Mouse (Mus musculus) forebrain, embryonic 11.5 days (tissue): ENCODE measurements around the gene Spag16. TPM values are rescaled to one million over a fixed set of nuclear protein-coding genes. Genes with fewer than 3 reads are reported as not detected.
"Not testable (repeated sequence)": the region's sequence is repeated elsewhere in the genome, so short reads cannot be mapped to it uniquely, and the experiment has no call there.

Experiments
- ATAC-seq: fragments of 200-750 bp; cut with Nextera tagmentation; replicated peaks from 2 replicates; pipeline ENCODE4 v1.8.0; 2017; ENCODE audit warnings: moderate TSS enrichment; ENCODE audit not compliant: low FRiP score
- DNase-seq: peaks from one replicate; pipeline ENCODE4 v3.0.0-alpha.2; 2017; ENCODE audit warnings: low spot score
- H3K27ac ChIP-seq: fragments of 300-500 bp; sonication (generic); 2 replicates; pipeline ENCODE4 v1.5.1; 2014; ENCODE audit warnings: low read depth, low read length
- H3K27me3 ChIP-seq: fragments of 300-500 bp; sonication (generic); 2 replicates; pipeline ENCODE4 v1.6.1; 2014; ENCODE audit warnings: mild to moderate bottlenecking, low read length, mixed read lengths; ENCODE audit not compliant: control insufficient read depth, insufficient read depth
- H3K36me3 ChIP-seq: fragments of 300-500 bp; sonication (generic); 2 replicates; pipeline ENCODE4 v1.6.1; 2014; ENCODE audit warnings: mild to moderate bottlenecking, low read length, moderate library complexity, mixed read lengths; ENCODE audit not compliant: control insufficient read depth, insufficient read depth
- H3K4me1 ChIP-seq: fragments of 300-500 bp; sonication (generic); replicated peaks from 2 replicates; pipeline ENCODE4 v1.6.1; 2014; ENCODE audit warnings: low read length, mixed read lengths; ENCODE audit not compliant: control insufficient read depth, insufficient read depth
- H3K4me2 ChIP-seq: fragments of 300-500 bp; sonication (generic); 2 replicates; pipeline ENCODE4 v1.6.1; 2014; ENCODE audit warnings: low read depth, mild to moderate bottlenecking, low read length, moderate library complexity, mixed read lengths; ENCODE audit not compliant: severe bottlenecking
- H3K4me3 ChIP-seq: fragments of 300-500 bp; sonication (generic); 2 replicates; pipeline ENCODE4 v1.5.1; 2014; ENCODE audit warnings: low read depth, low read length
- H3K9ac ChIP-seq: fragments of 300-500 bp; sonication (generic); 2 replicates; pipeline ENCODE4 v1.6.1; 2014; ENCODE audit warnings: low read length
- H3K9me3 ChIP-seq: fragments of 300-500 bp; sonication (generic); 2 replicates; pipeline ENCODE4 v1.6.1; 2016; ENCODE audit warnings: low read length, mixed read lengths; ENCODE audit not compliant: control insufficient read depth
- WGBS: fragments of 180-500 bp; shearing (Covaris S2); extraction: QIAGEN DNeasy Blood & Tissue Kit; methylation state at CpG from one replicate; pipeline ENCODE4 v1.1.7; 2014; 5-methylcytosine and 5-hydroxymethylcytosine counted together
- polyA plus RNA-seq: library from polyadenylated mRNA; unstranded; fragments of >200 nt; fragmentation: Nextera tagmentation; extraction: Ambion mirVana; gene quantifications from 2 replicates; pipeline ENCODE4 v1.2.1, GENCODE M21; 2014

Spag16 gene
- polyA plus RNA-seq, 1 experiment from 2014 or later = 2.1 TPM

DNA sequence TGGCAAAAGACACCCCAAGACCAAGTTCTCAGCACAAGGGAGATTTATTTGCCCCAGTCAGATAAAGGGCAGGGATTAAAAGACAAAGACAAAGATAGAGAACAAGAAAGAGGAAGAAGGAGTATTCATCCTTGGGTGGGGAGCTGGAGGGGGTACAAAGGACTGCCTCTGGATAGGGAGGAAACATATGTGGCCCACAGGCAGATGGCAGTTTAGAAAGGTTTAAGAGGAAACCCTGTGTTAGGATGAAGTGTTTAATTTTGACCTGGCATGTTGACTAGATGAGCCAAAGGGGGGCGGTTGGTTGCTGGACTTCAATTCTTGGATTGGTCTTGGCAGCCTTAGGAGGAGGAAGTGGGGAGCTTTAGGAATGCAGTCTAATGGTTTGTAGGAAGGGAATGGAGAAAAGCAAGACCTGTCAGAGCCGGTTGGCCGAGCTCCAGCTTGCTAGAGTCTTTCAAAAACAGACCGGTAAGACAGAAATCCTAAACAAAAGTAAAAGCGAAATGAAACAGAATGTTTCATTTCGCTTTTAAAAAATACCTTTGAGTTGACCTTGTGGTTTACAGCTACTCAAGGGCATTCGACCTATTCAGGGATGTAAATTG lies 2.2 kb downstream of the Spag16 start:
- Histone ChIP-seq H3K9ac (no peak overlapping the region), H3K27me3 (no peaks in the 10 kb centered on the region), H3K9me3 (no peaks in the 10 kb centered on the region), H3K4me3 (no peak overlapping the region), H3K4me2 (no peak overlapping the region), H3K27ac (no peak overlapping the region), H3K4me1 (no peaks in the 10 kb centered on the region), H3K36me3 (no peaks in the 10 kb centered on the region)
- WGBS = 95% methylated on average over 7 of the region's 7 CpGs
- DNase-seq (no peak), ATAC-seq (no peak)

DNA sequence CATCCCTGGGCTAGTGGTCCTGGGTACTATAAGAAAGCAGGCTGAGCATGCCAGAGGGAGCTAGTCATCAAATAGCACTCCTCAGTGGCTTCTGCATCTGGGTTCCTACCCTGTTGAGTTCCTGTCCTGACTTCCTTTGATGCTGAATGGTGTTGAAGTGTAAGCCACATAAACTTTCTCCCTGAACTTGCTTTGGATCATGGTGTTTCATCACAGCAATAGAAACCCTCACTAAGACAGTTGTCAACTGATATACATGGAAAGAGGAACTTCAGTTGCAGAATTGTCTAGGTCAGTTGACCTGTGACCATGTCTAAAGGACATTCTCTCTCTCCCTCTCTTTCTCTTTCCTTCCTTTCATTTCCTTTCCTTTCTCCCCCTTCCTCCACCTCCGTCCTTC lies 3.8 kb downstream of the Spag16 start:
- Histone ChIP-seq H3K9ac (no peak overlapping the region), H3K4me3 (no peak overlapping the region), H3K27me3 (no peaks in the 10 kb centered on the region), H3K4me2 (no peak overlapping the region), H3K4me1 (no peaks in the 10 kb centered on the region), H3K9me3 (no peaks in the 10 kb centered on the region), H3K36me3 (no peaks in the 10 kb centered on the region), H3K27ac (no peak overlapping the region)
- WGBS = 87% methylated on average over 1 of the region's 1 CpGs
- ATAC-seq = no peak
- no peak for DNase-seq

- Histone ChIP-seq H3K9ac (no peak overlapping the region), H3K4me3 (no peak overlapping the region), H3K27me3 (no peaks in the 10 kb centered on the region), H3K27ac (no peak overlapping the region), H3K36me3 (no peaks in the 10 kb centered on the region), H3K4me1 (no peaks in the 10 kb centered on the region), H3K4me2 (no peak overlapping the region), H3K9me3 (no peaks in the 10 kb centered on the region)
- no peak for ATAC-seq
- WGBS = 95% methylated on average over 2 of the region's 2 CpGs
- no peak for DNase-seq
Observed at GRCm38 (mm10) chr1:69831002-69831401, 4.2 kb downstream of the Spag16 start.

- not testable (repeated sequence) for H3K4me1 ChIP-seq, H3K36me3 ChIP-seq, H3K27ac ChIP-seq, ATAC-seq, H3K4me2 ChIP-seq, H3K27me3 ChIP-seq, H3K9me3 ChIP-seq, H3K9ac ChIP-seq, H3K4me3 ChIP-seq, DNase-seq
- 85% methylated on average over 4 of the region's 4 CpGs for WGBS
Observed at GRCm38 (mm10) chr1:69833476-69833875, 6.7 kb downstream of the Spag16 start.

GRCm38 (mm10) chr1:69853436-69853835 lies 26.7 kb downstream of the Spag16 start:
- Histone ChIP-seq H3K4me3 (no peak overlapping the region), H3K9ac (no peak overlapping the region), H3K27ac (no peak overlapping the region), H3K4me2 (no peak overlapping the region), H3K27me3 (no peaks in the 10 kb centered on the region), H3K4me1 (no peaks in the 10 kb centered on the region), H3K9me3 (no peaks in the 10 kb centered on the region), H3K36me3 (no peaks in the 10 kb centered on the region)
- DNase-seq (no peak), ATAC-seq (no peak)
- WGBS = 86% methylated on average over 7 of the region's 7 CpGs

DNA sequence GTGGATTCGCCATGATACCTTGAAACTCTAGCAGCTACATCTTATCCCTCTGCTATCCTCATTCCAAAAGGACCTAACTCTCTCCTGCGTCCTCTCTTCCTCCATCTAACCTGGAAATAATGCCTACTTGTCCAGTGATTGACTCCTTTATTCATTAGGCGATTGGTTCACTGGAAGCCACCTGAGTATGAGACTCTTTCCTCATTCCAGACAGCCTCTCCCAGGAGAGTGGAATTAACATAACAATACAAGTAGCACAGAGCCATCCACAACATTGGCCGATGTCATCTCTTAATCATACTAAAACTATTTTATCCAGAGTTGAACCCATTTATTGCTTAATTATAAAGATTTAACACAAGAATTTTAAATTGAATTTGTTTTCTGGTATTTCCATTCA lies 41.0 kb downstream of the Spag16 start:
- no peak overlapping the region for H3K4me3 ChIP-seq
- no peaks in the 10 kb centered on the region for H3K27me3 ChIP-seq
- 71% methylated on average over 4 of the region's 4 CpGs for WGBS
- no peaks in the 10 kb centered on the region for H3K4me1 ChIP-seq
- ATAC-seq (no peak), DNase-seq (no peak)
- H3K9me3 ChIP-seq = no peaks in the 10 kb centered on the region
- no peaks in the 10 kb centered on the region for H3K36me3 ChIP-seq
- H3K27ac ChIP-seq = no peak overlapping the region
- no peak overlapping the region for H3K4me2 ChIP-seq
- no peak overlapping the region for H3K9ac ChIP-seq

- Histone ChIP-seq H3K4me3 (no peak overlapping the region), H3K27me3 (no peaks in the 10 kb centered on the region), H3K36me3 (no peaks in the 10 kb centered on the region), H3K9ac (no peak overlapping the region), H3K4me2 (no peak overlapping the region), H3K27ac (no peak overlapping the region), H3K9me3 (no peaks in the 10 kb centered on the region), H3K4me1 (no peaks in the 10 kb centered on the region)
- ATAC-seq = no peak
- 68% methylated on average over 3 of the region's 3 CpGs for WGBS
- DNase-seq = no peak
Observed at GRCm38 (mm10) chr1:69956606-69957005, 129.8 kb downstream of the Spag16 start.

GRCm38 (mm10) chr1:69996874-69997273 lies 170.1 kb downstream of the Spag16 start:
- Histone ChIP-seq H3K36me3 (no peaks in the 10 kb centered on the region), H3K4me1 (no peaks in the 10 kb centered on the region), H3K9me3 (no peaks in the 10 kb centered on the region), H3K9ac (no peak overlapping the region), H3K27ac (no peak overlapping the region), H3K4me3 (no peak overlapping the region), H3K4me2 (no peak overlapping the region), H3K27me3 (no peaks in the 10 kb centered on the region)
- no peak for ATAC-seq
- no peak for DNase-seq

GRCm38 (mm10) chr1:70012991-70013390 lies 186.2 kb downstream of the Spag16 start:
- Histone ChIP-seq H3K36me3 (no peaks in the 10 kb centered on the region), H3K27me3 (no peaks in the 10 kb centered on the region), H3K4me3 (no peak overlapping the region), H3K4me2 (no peak overlapping the region), H3K4me1 (no peaks in the 10 kb centered on the region), H3K27ac (no peak overlapping the region), H3K9ac (no peak overlapping the region), H3K9me3 (no peaks in the 10 kb centered on the region)
- DNase-seq (no peak), ATAC-seq (no peak)
- 81% methylated on average over 3 of the region's 3 CpGs for WGBS
